Mouse (Mus musculus) stomach, embryonic 14.5 days (tissue): ENCODE data around the gene Pkn1. TPM values are rescaled to one million over a fixed set of nuclear protein-coding genes. Genes with fewer than 3 reads are reported as not detected.

Experiments
- ATAC-seq: fragments of 200-750 bp; cut with Nextera tagmentation; 2 replicates; pipeline ENCODE4 v1.8.0; 2017; ENCODE audit warnings: low read depth, moderate TSS enrichment; ENCODE audit not compliant: insufficient number of reproducible peaks, insufficient read depth, low FRiP score
- H3K27ac ChIP-seq: fragments of 300-500 bp; sonication (generic); 2 replicates; pipeline ENCODE4 v1.5.1; 2014; ENCODE audit warnings: mild to moderate bottlenecking, low read length, moderate library complexity, mixed read lengths
- H3K27me3 ChIP-seq: fragments of 300-500 bp; sonication (generic); 2 replicates; pipeline ENCODE4 v1.6.1; 2014; ENCODE audit warnings: low read length, control low read depth, mixed read lengths; ENCODE audit not compliant: control insufficient read depth, insufficient read depth
- H3K36me3 ChIP-seq: fragments of 300-500 bp; sonication (generic); 2 replicates; pipeline ENCODE4 v1.6.1; 2014; ENCODE audit warnings: mild to moderate bottlenecking, control low read depth, low read length, moderate library complexity, mixed read lengths; ENCODE audit not compliant: control insufficient read depth, insufficient read depth
- H3K4me1 ChIP-seq: fragments of 300-500 bp; sonication (generic); 2 replicates; pipeline ENCODE4 v1.6.1; 2014; ENCODE audit warnings: low read length, control low read depth, mixed read lengths; ENCODE audit not compliant: control insufficient read depth, insufficient read depth
- H3K4me2 ChIP-seq: fragments of 300-500 bp; sonication (generic); replicated peaks from 2 replicates; pipeline ENCODE4 v1.6.1; 2014; ENCODE audit warnings: low read depth, low read length, control low read depth
- H3K4me3 ChIP-seq: fragments of 300-500 bp; sonication (generic); 2 replicates; pipeline ENCODE4 v1.5.1; 2014; ENCODE audit warnings: low read depth, low read length, control low read depth
- H3K9ac ChIP-seq: fragments of 300-500 bp; sonication (generic); replicated peaks from 2 replicates; pipeline ENCODE4 v1.6.1; 2014; ENCODE audit warnings: low read depth, mild to moderate bottlenecking, control low read depth, low read length, moderate library complexity, mixed read lengths
- H3K9me3 ChIP-seq: fragments of 300-500 bp; sonication (generic); 2 replicates; pipeline ENCODE4 v1.6.1; 2016; ENCODE audit warnings: low read depth, low read length, control low read depth; ENCODE audit not compliant: control insufficient read depth
- WGBS: fragments of 180-500 bp; shearing (Covaris S2); extraction: QIAGEN DNeasy Blood & Tissue Kit; methylation state at CpG from one replicate; pipeline ENCODE4 v1.1.7; 2014; 5-methylcytosine and 5-hydroxymethylcytosine counted together
- polyA plus RNA-seq: library from polyadenylated mRNA; unstranded; fragments of >200 nt; fragmentation: Nextera tagmentation; extraction: Ambion mirVana; gene quantifications from 2 replicates; pipeline ENCODE4 v1.2.1, GENCODE M21; 2014

Pkn1 gene
- polyA plus RNA-seq, 1 experiment from 2014 or later, result 30.1 TPM

GRCm38 (mm10) chr8:83716563-83716962 is 17.6 kb upstream of the Pkn1 start:
- no peaks in the 10 kb centered on the region for H3K9me3 ChIP-seq
- no peak overlapping the region for H3K9ac ChIP-seq
- peaks cover 6% of the 10 kb centered on the region; the same call in 1 of the 2 replicates for H3K4me1 ChIP-seq
- H3K36me3 ChIP-seq, result peaks cover 19% of the 10 kb centered on the region
- H3K27me3 ChIP-seq, result no peaks in the 10 kb centered on the region
- peak overlapping the region; percentile 89; the same call in 1 of the 2 replicates for H3K4me3 ChIP-seq
- WGBS, result 59% methylated on average over 2 of the region's 2 CpGs
- no peak for ATAC-seq
- H3K4me2 ChIP-seq, result peak overlapping the region; percentile 77
- H3K27ac ChIP-seq, result no peak overlapping the region

- peak overlapping the region; percentile 88; the same call in 1 of the 2 replicates for H3K27ac ChIP-seq
- peak overlapping the region; percentile 77 for H3K4me2 ChIP-seq
- H3K36me3 ChIP-seq, result peaks cover 11% of the 10 kb centered on the region
- ATAC-seq, result no peak
- H3K4me3 ChIP-seq, result peak overlapping the region; percentile 89
- H3K27me3 ChIP-seq, result no peaks in the 10 kb centered on the region
- peak overlapping the region; percentile 78 for H3K9ac ChIP-seq
- WGBS, result under 1% methylated on average over 17 of the region's 17 CpGs
- H3K9me3 ChIP-seq, result no peaks in the 10 kb centered on the region
- H3K4me1 ChIP-seq, result peaks cover 6% of the 10 kb centered on the region; the same call in 1 of the 2 replicates
Measured at GRCm38 (mm10) chr8:83715771-83716170, 16.8 kb upstream of the Pkn1 start.

GRCm38 (mm10) chr8:83715031-83715690 is 16.2 kb upstream of the Pkn1 start, which contains the start of gene Ddx39:
Ddx39 (plus strand) TSS chr8:83715177.
- Histone ChIP-seq H3K4me1 (peaks cover 6% of the 10 kb centered on the region; the same call in 1 of the 2 replicates), H3K4me2 (peak within 1 kb of the TSS; percentile 77), H3K27ac (peak within 1 kb of the TSS; percentile 88), H3K4me3 (peak within 1 kb of the TSS; percentile 89), H3K9me3 (no peaks in the 10 kb centered on the region), H3K36me3 (peaks cover 5% of the 10 kb centered on the region), H3K9ac (peak within 1 kb of the TSS; percentile 78), H3K27me3 (no peaks in the 10 kb centered on the region)
- WGBS, result under 1% methylated on average over 63 of the region's 63 CpGs
- peak; percentile 99 for ATAC-seq

- Histone ChIP-seq H3K4me1 (peaks cover 6% of the 10 kb centered on the region; the same call in 1 of the 2 replicates), H3K27ac (no peak overlapping the region), H3K9me3 (no peaks in the 10 kb centered on the region), H3K36me3 (peaks cover under 1% of the 10 kb centered on the region; the same call in 1 of the 2 replicates), H3K9ac (no peak overlapping the region; the same call in 1 of the 2 replicates), H3K4me2 (peak overlapping the region; percentile 35), H3K4me3 (peak overlapping the region; percentile 89; the same call in 1 of the 2 replicates), H3K27me3 (no peaks in the 10 kb centered on the region)
- no peak for ATAC-seq
- WGBS, result 17% methylated on average over 8 of the region's 8 CpGs
Measured at GRCm38 (mm10) chr8:83714676-83715030, 15.7 kb upstream of the Pkn1 start.

- Histone ChIP-seq H3K9ac (no peak overlapping the region), H3K27ac (no peak overlapping the region), H3K4me3 (no peak overlapping the region), H3K4me1 (no peaks in the 10 kb centered on the region), H3K36me3 (no peaks in the 10 kb centered on the region), H3K27me3 (no peaks in the 10 kb centered on the region), H3K4me2 (no peak overlapping the region), H3K9me3 (no peaks in the 10 kb centered on the region)
- 72% methylated on average over 8 of the region's 8 CpGs for WGBS
- ATAC-seq, result no peak
Measured at GRCm38 (mm10) chr8:83707554-83707953, 8.6 kb upstream of the Pkn1 start.

- ATAC-seq, result no peak
- no peaks in the 10 kb centered on the region for H3K9me3 ChIP-seq
- no peaks in the 10 kb centered on the region for H3K27me3 ChIP-seq
- no peaks in the 10 kb centered on the region for H3K36me3 ChIP-seq
- H3K4me3 ChIP-seq, result no peak overlapping the region
- H3K9ac ChIP-seq, result no peak overlapping the region
- no peak overlapping the region for H3K4me2 ChIP-seq
- no peaks in the 10 kb centered on the region for H3K4me1 ChIP-seq
- WGBS, result 62% methylated on average over 5 of the region's 5 CpGs
- H3K27ac ChIP-seq, result no peak overlapping the region
Measured at GRCm38 (mm10) chr8:83706411-83706810, 7.4 kb upstream of the Pkn1 start.

GRCm38 (mm10) chr8:83703426-83703825 is 4.4 kb upstream of the Pkn1 start:
- no peak overlapping the region for H3K27ac ChIP-seq
- H3K4me2 ChIP-seq, result no peak overlapping the region
- no peak overlapping the region for H3K4me3 ChIP-seq
- no peaks in the 10 kb centered on the region for H3K27me3 ChIP-seq
- no peak for ATAC-seq
- no peaks in the 10 kb centered on the region for H3K36me3 ChIP-seq
- no peak overlapping the region for H3K9ac ChIP-seq
- H3K9me3 ChIP-seq, result no peaks in the 10 kb centered on the region
- H3K4me1 ChIP-seq, result peaks cover 11% of the 10 kb centered on the region; the same call in 1 of the 2 replicates
- 78% methylated on average over 4 of the region's 4 CpGs for WGBS

- H3K4me1 ChIP-seq, result peaks cover 26% of the 10 kb centered on the region
- WGBS, result 74% methylated on average over 9 of the region's 9 CpGs
- H3K9me3 ChIP-seq, result no peaks in the 10 kb centered on the region
- no peak overlapping the region for H3K4me2 ChIP-seq
- ATAC-seq, result no peak
- no peak overlapping the region for H3K27ac ChIP-seq
- H3K27me3 ChIP-seq, result no peaks in the 10 kb centered on the region
- H3K4me3 ChIP-seq, result no peak overlapping the region
- H3K9ac ChIP-seq, result no peak overlapping the region
- no peaks in the 10 kb centered on the region for H3K36me3 ChIP-seq
Measured at GRCm38 (mm10) chr8:83700423-83701085, 1.6 kb upstream of the Pkn1 start.
